Mouse (Mus musculus) embryonic facial prominence, embryonic 13.5 days (tissue): ENCODE measurements around the gene Nfe2l1. TPM values are rescaled to one million over a fixed set of nuclear protein-coding genes. Genes with fewer than 3 reads are reported as not detected.
"Not testable (repeated sequence)": the region's sequence is repeated elsewhere in the genome, so short reads cannot be mapped to it uniquely, and the experiment has no call there.

Source experiments
- ATAC-seq: fragments of 200-750 bp; cut with Nextera tagmentation; 2 replicates; pipeline ENCODE4 v1.8.0; 2017; ENCODE audit warnings: low read depth; ENCODE audit not compliant: insufficient number of reproducible peaks, insufficient read depth, low FRiP score, low TSS enrichment
- H3K27ac ChIP-seq: fragments of 300-500 bp; sonication (generic); 2 replicates; pipeline ENCODE4 v1.5.1; 2015; ENCODE audit warnings: moderate library complexity, mild to moderate bottlenecking, inconsistent platforms
- H3K27me3 ChIP-seq: fragments of 300-500 bp; sonication (generic); 2 replicates; pipeline ENCODE4 v1.6.1; 2015; ENCODE audit warnings: mild to moderate bottlenecking, inconsistent platforms
- H3K36me3 ChIP-seq: fragments of 300-500 bp; sonication (generic); 2 replicates; pipeline ENCODE4 v1.6.1; 2015; ENCODE audit warnings: mild to moderate bottlenecking, inconsistent platforms
- H3K4me1 ChIP-seq: fragments of 300-500 bp; sonication (generic); 2 replicates; pipeline ENCODE4 v1.6.1; 2015; ENCODE audit warnings: inconsistent platforms
- H3K4me2 ChIP-seq: fragments of 300-500 bp; sonication (generic); 2 replicates; pipeline ENCODE4 v1.6.1; 2015; ENCODE audit warnings: moderate library complexity, mild to moderate bottlenecking, inconsistent platforms
- H3K4me3 ChIP-seq: fragments of 300-500 bp; sonication (generic); 2 replicates; pipeline ENCODE4 v1.5.1; 2015; ENCODE audit warnings: mild to moderate bottlenecking, inconsistent platforms
- H3K9ac ChIP-seq: fragments of 300-500 bp; sonication (generic); 2 replicates; pipeline ENCODE4 v1.6.1; 2015; ENCODE audit warnings: mild to moderate bottlenecking, inconsistent platforms
- H3K9me3 ChIP-seq: fragments of 300-500 bp; sonication (generic); 2 replicates; pipeline ENCODE4 v1.6.1; 2016; ENCODE audit warnings: inconsistent platforms
- whole genome bisulfite sequencing: fragments of 180-500 bp; shearing (Covaris S2); methylation state at CpG from one replicate; pipeline ENCODE4 v1.1.7; 2015; ENCODE audit warnings: mixed read lengths; 5-methylcytosine and 5-hydroxymethylcytosine counted together
- polyA plus RNA-seq: library from polyadenylated mRNA; unstranded; fragments of >200 nt; fragmentation: Nextera tagmentation; extraction: Ambion mirVana; gene quantifications from 2 replicates; pipeline ENCODE4 v1.2.1, GENCODE M21; 2015

Nfe2l1 gene
- polyA plus RNA-seq, 1 experiment from 2014 or later: 61.7 TPM

DNA sequence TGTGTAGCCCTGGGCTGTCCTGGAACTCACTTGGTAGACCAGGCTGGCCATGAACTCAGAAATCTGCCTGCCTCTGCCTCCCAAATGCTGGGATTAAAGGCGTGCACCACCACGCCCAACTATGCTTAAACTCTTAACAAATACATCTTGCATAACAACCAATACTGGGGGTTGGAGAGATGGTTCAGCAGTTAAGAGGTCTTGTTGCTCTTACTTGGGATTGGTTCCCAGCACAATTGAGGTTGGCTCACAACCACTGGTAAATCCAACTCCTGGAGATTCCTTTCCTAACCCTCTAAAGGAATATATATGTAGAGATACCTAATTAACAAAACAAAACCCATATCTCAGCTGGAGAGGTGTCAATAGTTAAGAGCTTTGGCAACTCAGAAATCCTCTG is 33.7 kb downstream of the Nfe2l1 start:
- WGBS: 99% methylated on average over 2 of the region's 2 CpGs
- Histone ChIP-seq H3K4me2 (no peak overlapping the region), H3K36me3 (peaks cover 27% of the 10 kb centered on the region), H3K27me3 (no peaks in the 10 kb centered on the region), H3K4me3 (no peak overlapping the region), H3K9ac (no peak overlapping the region), H3K4me1 (peaks cover 20% of the 10 kb centered on the region), H3K9me3 (no peaks in the 10 kb centered on the region), H3K27ac (no peak overlapping the region)
- ATAC-seq: no peak

DNA sequence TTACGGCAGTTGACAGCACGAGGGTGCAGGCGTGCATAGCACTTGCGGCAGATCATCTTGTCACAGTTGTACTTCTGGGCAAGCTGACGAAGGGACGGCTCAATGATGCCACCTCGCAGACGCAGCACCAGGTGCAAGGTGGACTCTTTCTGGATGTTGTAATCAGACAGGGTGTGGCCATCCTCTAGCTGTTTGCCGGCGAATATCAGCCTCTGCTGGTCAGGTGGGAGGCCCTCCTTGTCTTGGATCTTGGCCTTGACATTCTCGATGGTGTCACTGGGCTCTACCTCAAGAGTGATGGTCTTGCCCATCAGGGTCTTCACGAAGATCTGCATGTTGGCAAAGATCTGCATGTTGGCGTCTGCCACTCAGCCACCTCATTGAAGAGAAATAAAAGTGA is 34.3 kb downstream of the Nfe2l1 start:
- 96% methylated on average over 13 of the region's 13 CpGs for WGBS

DNA sequence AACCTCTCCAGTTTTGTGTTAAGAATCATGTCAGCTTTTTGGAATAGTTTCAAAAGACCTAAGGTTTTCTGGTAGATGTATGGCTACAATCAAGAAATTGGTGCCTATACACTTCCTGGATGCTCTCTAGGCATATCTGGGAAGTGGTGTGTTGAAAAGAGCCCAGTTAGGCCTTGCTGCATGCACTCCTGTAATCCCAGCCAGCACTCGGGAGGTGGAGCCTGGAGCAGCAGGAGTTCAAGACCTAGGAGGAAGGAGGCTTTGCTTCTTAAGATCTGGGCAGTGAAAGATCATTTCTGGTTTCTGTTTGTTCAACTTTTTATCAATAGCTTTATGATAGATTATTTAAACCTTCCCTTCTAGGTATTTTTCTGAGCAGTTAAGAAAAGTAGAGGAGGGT is 39.1 kb downstream of the Nfe2l1 start:
- H3K27ac ChIP-seq: no peak overlapping the region
- H3K4me1 ChIP-seq: peaks cover 32% of the 10 kb centered on the region
- H3K4me2 ChIP-seq: peak overlapping the region; percentile 94
- H3K4me3 ChIP-seq: peak overlapping the region; percentile 92
- H3K9me3 ChIP-seq: no peaks in the 10 kb centered on the region
- H3K9ac ChIP-seq: peak overlapping the region; percentile 95; the same call in 1 of the 2 replicates
- no peaks in the 10 kb centered on the region for H3K27me3 ChIP-seq
- H3K36me3 ChIP-seq: peaks cover 6% of the 10 kb centered on the region
- ATAC-seq: no peak
- 3% methylated on average over 1 of the region's 1 CpGs for WGBS

More for the DNA sequence above, 34.3 kb downstream of the Nfe2l1 start:
- no peaks in the 10 kb centered on the region for H3K27me3 ChIP-seq
- ATAC-seq: no peak
- no peak overlapping the region for H3K4me2 ChIP-seq
- no peaks in the 10 kb centered on the region for H3K9me3 ChIP-seq
- H3K4me1 ChIP-seq: peaks cover 26% of the 10 kb centered on the region
- no peak overlapping the region for H3K9ac ChIP-seq
- peaks cover 23% of the 10 kb centered on the region for H3K36me3 ChIP-seq
- no peak overlapping the region for H3K4me3 ChIP-seq
- H3K27ac ChIP-seq: no peak overlapping the region

DNA sequence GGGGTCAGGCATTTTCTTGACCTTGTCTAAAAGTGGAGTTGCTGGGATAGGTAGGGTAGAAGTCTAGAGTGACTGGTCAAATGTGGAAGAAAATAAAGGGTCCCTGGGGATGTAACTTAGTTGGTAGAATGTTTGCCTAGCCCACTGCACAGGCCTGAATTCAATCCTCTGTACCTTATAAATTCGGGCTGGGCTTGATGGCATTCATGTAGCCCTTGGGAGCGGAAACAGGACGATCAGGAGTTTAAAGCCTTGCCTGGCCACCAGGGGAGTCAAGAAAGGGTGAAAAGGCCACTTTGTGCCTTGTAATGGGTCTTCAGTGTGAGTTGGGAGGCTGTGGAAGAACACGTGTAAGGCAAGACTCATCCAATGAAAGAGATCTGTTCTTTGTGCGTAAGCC is 39.8 kb downstream of the Nfe2l1 start:
- H3K9me3 ChIP-seq: no peaks in the 10 kb centered on the region
- ATAC-seq: no peak
- no peaks in the 10 kb centered on the region; the same call in 1 of the 2 replicates for H3K36me3 ChIP-seq
- peak overlapping the region; percentile 94 for H3K4me2 ChIP-seq
- peak overlapping the region; percentile 92 for H3K4me3 ChIP-seq
- H3K9ac ChIP-seq: peak overlapping the region; percentile 95
- 6% methylated on average over 5 of the region's 5 CpGs for WGBS
- H3K4me1 ChIP-seq: peaks cover 32% of the 10 kb centered on the region
- peak overlapping the region; percentile 48; the same call in 1 of the 2 replicates for H3K27ac ChIP-seq
- H3K27me3 ChIP-seq: no peaks in the 10 kb centered on the region

- Histone ChIP-seq H3K4me3 (peak within 1 kb of the TSS; percentile 92), H3K4me1 (peaks cover 32% of the 10 kb centered on the region), H3K36me3 (no peaks in the 10 kb centered on the region; the same call in 1 of the 2 replicates), H3K9me3 (no peaks in the 10 kb centered on the region), H3K9ac (peak within 1 kb of the TSS; percentile 95), H3K4me2 (peak within 1 kb of the TSS; percentile 94), H3K27ac (peak within 1 kb of the TSS; percentile 97), H3K27me3 (no peaks in the 10 kb centered on the region)
- peak; percentile 95 for ATAC-seq
- whole genome bisulfite sequencing: under 1% methylated on average over 92 of the region's 93 CpGs
Observed at GRCm38 (mm10) chr11:96788871-96789795, 40.6 kb downstream of the Nfe2l1 start, which contains the start of gene Cbx1. Gene Cbx1 (plus strand): TSS chr11:96789127.

GRCm38 (mm10) chr11:96786731-96787450 is 42.9 kb downstream of the Nfe2l1 start:
- Histone ChIP-seq H3K4me3 (no peak overlapping the region), H3K9ac (no peak overlapping the region), H3K27ac (no peak overlapping the region), H3K27me3 (no peaks in the 10 kb centered on the region), H3K4me2 (no peak overlapping the region), H3K4me1 (peaks cover 18% of the 10 kb centered on the region), H3K36me3 (no peaks in the 10 kb centered on the region), H3K9me3 (no peaks in the 10 kb centered on the region)
- no peak for ATAC-seq
- WGBS: 27% methylated on average over 9 of the region's 9 CpGs

GRCm38 (mm10) chr11:96784847-96785246 is 44.9 kb downstream of the Nfe2l1 start:
- whole genome bisulfite sequencing: 21% methylated on average over 7 of the region's 7 CpGs
- H3K4me3 ChIP-seq, H3K4me2 ChIP-seq, H3K9me3 ChIP-seq, H3K36me3 ChIP-seq, ATAC-seq, H3K27me3 ChIP-seq, H3K27ac ChIP-seq, H3K4me1 ChIP-seq, H3K9ac ChIP-seq: not testable (repeated sequence)

- H3K4me2 ChIP-seq: no peak overlapping the region
- peaks cover 7% of the 10 kb centered on the region for H3K4me1 ChIP-seq
- H3K27me3 ChIP-seq: no peaks in the 10 kb centered on the region
- no peaks in the 10 kb centered on the region for H3K36me3 ChIP-seq
- no peak overlapping the region for H3K4me3 ChIP-seq
- H3K9ac ChIP-seq: no peak overlapping the region
- ATAC-seq: no peak
- no peak overlapping the region for H3K27ac ChIP-seq
- H3K9me3 ChIP-seq: no peaks in the 10 kb centered on the region
- 66% methylated on average over 2 of the region's 2 CpGs for WGBS
Observed at GRCm38 (mm10) chr11:96781425-96781824, 48.3 kb downstream of the Nfe2l1 start.

- Histone ChIP-seq H3K9ac (no peak overlapping the region), H3K9me3 (no peaks in the 10 kb centered on the region), H3K4me2 (no peak overlapping the region), H3K4me1 (peaks cover 17% of the 10 kb centered on the region), H3K4me3 (no peak overlapping the region), H3K27me3 (no peaks in the 10 kb centered on the region), H3K27ac (no peak overlapping the region), H3K36me3 (no peaks in the 10 kb centered on the region)
- WGBS: 70% methylated on average over 5 of the region's 5 CpGs
- no peak for ATAC-seq
Observed at GRCm38 (mm10) chr11:96780306-96780705, 49.5 kb downstream of the Nfe2l1 start.

GRCm38 (mm10) chr11:96778061-96778627 is 51.6 kb downstream of the Nfe2l1 start:
- not testable (repeated sequence) for H3K36me3 ChIP-seq, H3K27me3 ChIP-seq, ATAC-seq, H3K9me3 ChIP-seq
- peak overlapping the region; percentile 71 for H3K4me3 ChIP-seq
- peak overlapping the region; percentile 79 for H3K4me2 ChIP-seq
- peaks cover 22% of the 10 kb centered on the region for H3K4me1 ChIP-seq
- 68% methylated on average over 10 of the region's 10 CpGs for WGBS
- peak overlapping the region; percentile 70 for H3K9ac ChIP-seq
- H3K27ac ChIP-seq: peak overlapping the region; percentile 78; the same call in 1 of the 2 replicates
